Mouse (Mus musculus): ENCODE results near the gene Ccdc167. TPM values are rescaled to one million over a fixed set of nuclear protein-coding genes. Genes with fewer than 3 reads are reported as not detected.
A peak's percentile ranks its signal among the peaks of the same experiment; 100 is the strongest.

The Ccdc167 gene
- polyA plus RNA-seq, 1 experiment from 2014 or later = 15.2 TPM

GRCm38 (mm10) chr17:29711076-29711744 lies 5.6 kb downstream of the Ccdc167 start:
- DNase-seq (ENCODE audit: low spot score) = no peak
- Histone ChIP-seq H3K4me3 (ENCODE audit: low read depth, low read length) (no peak overlapping the region), H3K9me3 (ENCODE audit: control insufficient read depth, low read length) (no peaks in the 10 kb centered on the region), H3K36me3 (ENCODE audit: control insufficient read depth, insufficient read depth, low read length) (no peaks in the 10 kb centered on the region), H3K4me2 (no peak overlapping the region), H3K27ac (ENCODE audit: low read depth, low read length) (no peak overlapping the region), H3K27me3 (replicated peaks; ENCODE audit: control insufficient read depth, insufficient read depth, low read length) (no peaks in the 10 kb centered on the region), H3K9ac (ENCODE audit: low read depth, low read length) (no peak overlapping the region), H3K4me1 (replicated peaks; ENCODE audit: control insufficient read depth, insufficient read depth, low read length) (peaks cover 37% of the 10 kb centered on the region)
- 75% methylated on average over 19 of the region's 19 CpGs for WGBS
- no peak for ATAC-seq (replicated peaks; ENCODE audit: low FRiP score)

GRCm38 (mm10) chr17:29710562-29711044 lies 6.2 kb downstream of the Ccdc167 start:
- Histone ChIP-seq H3K27ac (ENCODE audit: low read depth, low read length) (no peak overlapping the region), H3K9me3 (ENCODE audit: control insufficient read depth, low read length) (no peaks in the 10 kb centered on the region), H3K9ac (ENCODE audit: low read depth, low read length) (no peak overlapping the region), H3K4me1 (replicated peaks; ENCODE audit: control insufficient read depth, insufficient read depth, low read length) (peaks cover 33% of the 10 kb centered on the region), H3K4me3 (ENCODE audit: low read depth, low read length) (no peak overlapping the region), H3K27me3 (replicated peaks; ENCODE audit: control insufficient read depth, insufficient read depth, low read length) (no peaks in the 10 kb centered on the region), H3K36me3 (ENCODE audit: control insufficient read depth, insufficient read depth, low read length) (no peaks in the 10 kb centered on the region), H3K4me2 (no peak overlapping the region)
- WGBS = 74% methylated on average over 11 of the region's 11 CpGs
- no peak for ATAC-seq (replicated peaks; ENCODE audit: low FRiP score)
- DNase-seq (ENCODE audit: low spot score) = no peak

- Histone ChIP-seq H3K4me1 (replicated peaks; ENCODE audit: control insufficient read depth, insufficient read depth, low read length) (peaks cover 33% of the 10 kb centered on the region), H3K4me2 (no peak overlapping the region), H3K36me3 (ENCODE audit: control insufficient read depth, insufficient read depth, low read length) (no peaks in the 10 kb centered on the region), H3K4me3 (ENCODE audit: low read depth, low read length) (no peak overlapping the region), H3K27ac (ENCODE audit: low read depth, low read length) (0 out of 2 replicates have a peak overlapping the region, but pooled peaks have one; percentile 26), H3K27me3 (replicated peaks; ENCODE audit: control insufficient read depth, insufficient read depth, low read length) (no peaks in the 10 kb centered on the region), H3K9me3 (ENCODE audit: control insufficient read depth, low read length) (no peaks in the 10 kb centered on the region), H3K9ac (ENCODE audit: low read depth, low read length) (no peak overlapping the region)
- ATAC-seq (replicated peaks; ENCODE audit: low FRiP score) (peak; percentile 58), DNase-seq (ENCODE audit: low spot score) (no peak)
- WGBS = 58% methylated on average over 5 of the region's 5 CpGs
These were observed 8.1 kb downstream of the Ccdc167 start for GRCm38 (mm10) chr17:29708783-29709182.

GRCm38 (mm10) chr17:29706981-29707545 lies 9.8 kb downstream of the Ccdc167 start:
- 76% methylated on average over 5 of the region's 5 CpGs for WGBS
- ATAC-seq (replicated peaks; ENCODE audit: low FRiP score) = no peak
- H3K9me3 ChIP-seq (ENCODE audit: control insufficient read depth, low read length) = no peaks in the 10 kb centered on the region
- H3K36me3 ChIP-seq (ENCODE audit: control insufficient read depth, insufficient read depth, low read length) = peaks cover 3% of the 10 kb centered on the region; the same call in 1 of the 2 replicates
- no peak overlapping the region for H3K9ac ChIP-seq (ENCODE audit: low read depth, low read length)
- H3K4me2 ChIP-seq = no peak overlapping the region
- H3K27ac ChIP-seq (ENCODE audit: low read depth, low read length) = no peak overlapping the region
- no peak overlapping the region for H3K4me3 ChIP-seq (ENCODE audit: low read depth, low read length)
- no peak for DNase-seq (ENCODE audit: low spot score)
- peaks cover 33% of the 10 kb centered on the region for H3K4me1 ChIP-seq (replicated peaks; ENCODE audit: control insufficient read depth, insufficient read depth, low read length)
- H3K27me3 ChIP-seq (replicated peaks; ENCODE audit: control insufficient read depth, insufficient read depth, low read length) = no peaks in the 10 kb centered on the region

DNA sequence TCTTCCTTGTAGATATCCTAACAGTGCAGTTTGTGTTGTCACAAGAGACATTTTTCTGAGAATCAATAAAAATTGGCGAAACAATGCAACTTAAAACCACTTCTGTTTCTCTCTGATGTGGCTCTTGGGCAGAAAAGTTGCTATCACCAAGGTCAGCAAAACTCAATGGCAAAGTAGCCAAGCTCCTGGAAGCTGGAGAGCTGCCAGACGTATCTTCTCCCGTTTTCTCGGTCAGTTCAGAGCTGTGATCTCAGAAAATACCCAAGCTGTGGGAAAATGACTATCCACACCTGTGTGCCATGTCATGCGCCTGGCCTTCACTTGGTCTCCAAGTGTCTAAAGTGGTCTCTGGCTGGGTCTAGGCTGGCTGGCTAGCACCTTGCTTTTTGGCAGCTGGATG lies 11.0 kb downstream of the Ccdc167 start:
- 85% methylated on average over 5 of the region's 5 CpGs for WGBS

DNA sequence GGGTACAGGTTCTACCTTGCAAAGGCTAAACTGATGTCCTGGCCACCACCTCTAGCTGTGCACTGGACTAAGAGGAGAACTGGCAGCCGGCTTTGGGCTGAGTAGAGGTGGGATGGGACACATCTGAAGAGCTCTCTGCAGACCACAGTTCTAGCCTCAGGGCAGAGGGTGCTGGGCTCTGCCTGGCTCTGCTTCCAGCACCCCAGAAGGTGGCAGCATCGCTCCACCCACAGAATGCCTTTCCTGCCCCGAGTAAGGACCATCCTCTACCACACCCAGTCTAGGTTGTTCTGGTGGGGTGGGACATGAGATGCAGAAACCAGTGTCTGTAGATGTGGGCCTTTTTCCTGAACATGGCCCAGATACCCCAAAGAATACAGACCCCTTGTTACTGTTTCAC lies 12.1 kb downstream of the Ccdc167 start:
- 37% methylated on average over 3 of the region's 3 CpGs for WGBS
- Histone ChIP-seq H3K4me3 (ENCODE audit: low read depth, low read length) (no peak overlapping the region), H3K27ac (ENCODE audit: low read depth, low read length) (no peak overlapping the region), H3K4me2 (no peak overlapping the region), H3K36me3 (ENCODE audit: control insufficient read depth, insufficient read depth, low read length) (peaks cover 10% of the 10 kb centered on the region; the same call in 1 of the 2 replicates), H3K9ac (ENCODE audit: low read depth, low read length) (no peak overlapping the region), H3K4me1 (replicated peaks; ENCODE audit: control insufficient read depth, insufficient read depth, low read length) (peaks cover 17% of the 10 kb centered on the region), H3K9me3 (ENCODE audit: control insufficient read depth, low read length) (no peaks in the 10 kb centered on the region), H3K27me3 (replicated peaks; ENCODE audit: control insufficient read depth, insufficient read depth, low read length) (no peaks in the 10 kb centered on the region)
- ATAC-seq (replicated peaks; ENCODE audit: low FRiP score) (peak; percentile 40; the same call in 1 of the 2 replicates), DNase-seq (ENCODE audit: low spot score) (peak; percentile 59)

More for the DNA sequence above, 11.0 kb downstream of the Ccdc167 start:
- Histone ChIP-seq H3K9me3 (ENCODE audit: control insufficient read depth, low read length) (no peaks in the 10 kb centered on the region), H3K36me3 (ENCODE audit: control insufficient read depth, insufficient read depth, low read length) (peaks cover 3% of the 10 kb centered on the region; the same call in 1 of the 2 replicates), H3K27me3 (replicated peaks; ENCODE audit: control insufficient read depth, insufficient read depth, low read length) (no peaks in the 10 kb centered on the region), H3K4me1 (replicated peaks; ENCODE audit: control insufficient read depth, insufficient read depth, low read length) (peaks cover 24% of the 10 kb centered on the region), H3K4me3 (ENCODE audit: low read depth, low read length) (no peak overlapping the region), H3K4me2 (no peak overlapping the region), H3K9ac (ENCODE audit: low read depth, low read length) (no peak overlapping the region), H3K27ac (ENCODE audit: low read depth, low read length) (no peak overlapping the region)
- ATAC-seq (replicated peaks; ENCODE audit: low FRiP score) (no peak), DNase-seq (ENCODE audit: low spot score) (no peak)

DNA sequence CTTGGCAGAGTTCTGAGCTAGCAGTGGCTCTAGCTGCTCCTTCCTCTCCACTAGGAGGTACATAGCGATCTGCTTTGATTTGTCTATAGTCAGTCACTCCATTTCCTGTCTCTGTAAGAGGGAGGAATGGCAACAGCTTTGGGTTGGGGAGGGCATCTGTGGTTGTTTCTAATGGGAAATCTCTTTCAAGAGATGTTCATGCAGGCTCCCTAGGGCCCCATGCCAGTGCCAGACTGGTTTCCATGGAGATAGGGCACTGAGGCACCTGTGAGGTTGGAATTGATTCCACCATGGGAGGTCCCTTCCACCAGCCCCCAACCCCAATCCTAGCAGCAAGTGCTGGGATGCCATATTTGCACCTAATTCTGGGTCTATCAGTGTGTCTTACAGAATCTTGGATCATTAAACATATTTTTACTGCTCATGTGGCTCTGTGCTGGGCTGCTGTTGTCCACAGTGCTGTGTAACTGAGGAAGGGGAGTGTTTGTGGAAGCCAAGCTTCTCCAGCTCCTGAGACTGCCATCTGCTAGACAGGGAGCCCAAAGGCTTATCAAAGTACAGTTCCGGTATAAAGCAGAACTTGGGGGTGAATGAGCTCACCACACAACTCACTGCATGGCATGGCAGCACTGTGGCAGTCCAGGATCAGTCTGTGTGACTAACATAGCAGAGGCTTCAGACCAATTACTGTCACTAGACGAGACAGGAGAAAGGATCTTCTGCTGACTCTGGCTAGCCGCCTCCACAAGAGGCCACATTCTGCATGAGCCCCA lies 13.7 kb downstream of the Ccdc167 start:
- DNase-seq (ENCODE audit: low spot score) = no peak
- H3K4me3 ChIP-seq (ENCODE audit: low read depth, low read length) = no peak overlapping the region
- no peaks in the 10 kb centered on the region for H3K27me3 ChIP-seq (replicated peaks; ENCODE audit: control insufficient read depth, insufficient read depth, low read length)
- H3K36me3 ChIP-seq (ENCODE audit: control insufficient read depth, insufficient read depth, low read length) = peaks cover 18% of the 10 kb centered on the region; the same call in 1 of the 2 replicates
- no peak overlapping the region for H3K27ac ChIP-seq (ENCODE audit: low read depth, low read length)
- ATAC-seq (replicated peaks; ENCODE audit: low FRiP score) = no peak
- no peaks in the 10 kb centered on the region for H3K9me3 ChIP-seq (ENCODE audit: control insufficient read depth, low read length)
- peaks cover under 1% of the 10 kb centered on the region for H3K4me1 ChIP-seq (replicated peaks; ENCODE audit: control insufficient read depth, insufficient read depth, low read length)
- H3K4me2 ChIP-seq = no peak overlapping the region
- WGBS = 68% methylated on average over 4 of the region's 4 CpGs
- H3K9ac ChIP-seq (ENCODE audit: low read depth, low read length) = no peak overlapping the region

- no peak overlapping the region for H3K27ac ChIP-seq (ENCODE audit: low read depth, low read length)
- H3K4me3 ChIP-seq (ENCODE audit: low read depth, low read length) = no peak overlapping the region
- H3K9me3 ChIP-seq (ENCODE audit: control insufficient read depth, low read length) = no peaks in the 10 kb centered on the region
- ATAC-seq (replicated peaks; ENCODE audit: low FRiP score) (no peak), DNase-seq (ENCODE audit: low spot score) (no peak)
- H3K27me3 ChIP-seq (replicated peaks; ENCODE audit: control insufficient read depth, insufficient read depth, low read length) = no peaks in the 10 kb centered on the region
- H3K9ac ChIP-seq (ENCODE audit: low read depth, low read length) = no peak overlapping the region
- H3K4me1 ChIP-seq (replicated peaks; ENCODE audit: control insufficient read depth, insufficient read depth, low read length) = no peaks in the 10 kb centered on the region
- no peak overlapping the region for H3K4me2 ChIP-seq
- WGBS = 93% methylated on average over 7 of the region's 7 CpGs
- H3K36me3 ChIP-seq (ENCODE audit: control insufficient read depth, insufficient read depth, low read length) = peaks cover 34% of the 10 kb centered on the region
These were observed 16.3 kb downstream of the Ccdc167 start for GRCm38 (mm10) chr17:29700573-29700972.
